Mouse (Mus musculus): ENCODE results near the gene Ptgs1.

- no peak for TF ChIP-seq CTCF (IDR thresholded peaks at IDR 0.05; ENCODE audit: extremely low read depth, insufficient read depth, insufficient read length, insufficient replicate concordance)
- TF ChIP-seq POLR2A (IDR thresholded peaks at IDR 0.05; ENCODE audit: low read depth, low read length), result no peak
These were observed 12.5 kb upstream of the Ptgs1 start for GRCm38 (mm10) chr2:36217692-36218233.
